Mouse (Mus musculus): ENCODE measurements around the gene Dctn1. TPM values are rescaled to one million over a fixed set of nuclear protein-coding genes. Genes with fewer than 3 reads are reported as not detected.

The Dctn1 gene
- polyA plus RNA-seq, 1 experiment from 2014 or later: 135 TPM

DNA sequence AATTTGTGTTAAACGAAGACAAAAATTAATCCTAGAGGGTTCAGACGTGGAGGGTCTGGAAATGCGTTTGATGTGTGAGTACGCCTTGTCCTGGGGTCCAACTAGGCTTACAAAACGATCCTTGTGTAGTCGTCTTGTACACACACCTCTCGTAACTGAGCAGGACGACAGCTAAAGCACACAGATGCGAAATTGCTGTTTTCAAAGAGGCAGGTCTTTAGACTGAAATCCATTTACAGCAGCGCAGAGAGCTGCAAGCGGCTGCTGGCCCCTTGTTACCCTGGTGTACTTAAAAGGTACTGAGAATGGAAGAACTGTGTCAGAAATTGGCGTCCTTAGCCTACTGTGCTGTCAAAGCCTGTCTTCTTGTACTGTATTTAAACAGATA lies 517 bp downstream of the Dctn1 start:
- ATAC-seq (ENCODE audit: low FRiP score, low TSS enrichment) (no peak), DNase-seq (no peak)
- Histone ChIP-seq H3K9ac (replicated peaks; ENCODE audit: low read length) (peak overlapping the region; percentile 89), H3K4me1 (ENCODE audit: control insufficient read depth, insufficient read depth, low read length) (peaks cover 28% of the 10 kb centered on the region), H3K27me3 (ENCODE audit: control insufficient read depth, insufficient read depth, low read length) (peaks cover 23% of the 10 kb centered on the region), H3K27ac (replicated peaks; ENCODE audit: low read depth, low read length) (peak overlapping the region; percentile 94), H3K4me2 (ENCODE audit: low read length) (peak overlapping the region; percentile 88), H3K9me3 (ENCODE audit: control insufficient read depth, low read length) (no peaks in the 10 kb centered on the region), H3K36me3 (ENCODE audit: control insufficient read depth, insufficient read depth, low read length) (0 out of 2 replicates have a peak, but pooled peaks cover 3% of the 10 kb centered on the region), H3K4me3 (replicated peaks; ENCODE audit: low read depth, low read length) (peak overlapping the region; percentile 89)
- WGBS: under 1% methylated on average over 12 of the region's 12 CpGs

DNA sequence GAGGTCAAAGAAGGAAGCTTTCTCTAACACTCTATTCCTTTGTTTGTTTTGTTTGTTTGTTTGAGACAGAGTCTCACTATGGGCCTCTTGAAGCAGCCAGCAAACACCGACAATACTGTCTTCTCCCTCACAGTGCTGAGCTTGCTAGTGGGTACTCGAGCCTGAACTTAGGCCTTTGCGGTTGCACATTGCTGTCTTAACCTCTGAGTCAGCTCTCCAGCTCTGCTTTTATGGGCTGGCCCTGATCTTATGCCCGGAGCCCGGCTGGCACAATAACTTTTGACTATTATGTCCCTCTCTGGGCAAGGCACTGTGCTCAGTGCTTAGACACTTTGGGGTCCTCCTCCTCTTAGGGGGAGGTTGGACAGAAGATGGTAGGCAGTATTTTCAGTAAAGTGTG lies 4.2 kb downstream of the Dctn1 start:
- Histone ChIP-seq H3K27me3 (ENCODE audit: control insufficient read depth, insufficient read depth, low read length) (no peaks in the 10 kb centered on the region), H3K9ac (replicated peaks; ENCODE audit: low read length) (no peak overlapping the region), H3K27ac (replicated peaks; ENCODE audit: low read depth, low read length) (no peak overlapping the region), H3K36me3 (ENCODE audit: control insufficient read depth, insufficient read depth, low read length) (0 out of 2 replicates have a peak, but pooled peaks cover 3% of the 10 kb centered on the region), H3K4me1 (ENCODE audit: control insufficient read depth, insufficient read depth, low read length) (peaks cover 23% of the 10 kb centered on the region), H3K9me3 (ENCODE audit: control insufficient read depth, low read length) (no peaks in the 10 kb centered on the region), H3K4me2 (ENCODE audit: low read length) (no peak overlapping the region), H3K4me3 (replicated peaks; ENCODE audit: low read depth, low read length) (no peak overlapping the region)
- WGBS: 89% methylated on average over 5 of the region's 5 CpGs
- no peak for ATAC-seq (ENCODE audit: low FRiP score, low TSS enrichment)
- DNase-seq: no peak

DNA sequence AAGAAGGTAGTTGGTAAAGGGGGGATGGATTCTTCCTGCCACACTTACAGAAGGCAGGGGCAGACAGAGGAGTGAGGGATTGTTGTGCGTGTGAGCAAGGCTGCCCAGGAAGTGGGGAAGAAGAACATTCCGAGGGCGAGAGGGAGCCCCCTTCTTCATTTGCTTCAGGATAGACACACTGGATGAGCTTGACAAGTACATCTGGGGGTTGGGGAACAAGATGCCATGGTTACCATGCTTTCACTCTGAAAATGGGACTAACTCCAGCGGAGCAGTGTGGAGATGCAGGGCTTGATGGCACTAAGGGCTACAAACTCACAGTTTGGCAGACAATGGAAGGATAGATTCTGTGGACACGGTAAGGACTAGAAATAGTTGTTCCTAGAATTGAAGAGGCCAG lies 5.3 kb downstream of the Dctn1 start:
- Histone ChIP-seq H3K9ac (replicated peaks; ENCODE audit: low read length) (peak overlapping the region; percentile 35; the same call in 1 of the 2 replicates), H3K4me2 (ENCODE audit: low read length) (peak overlapping the region; percentile 51), H3K4me1 (ENCODE audit: control insufficient read depth, insufficient read depth, low read length) (peaks cover 19% of the 10 kb centered on the region), H3K27me3 (ENCODE audit: control insufficient read depth, insufficient read depth, low read length) (no peaks in the 10 kb centered on the region), H3K27ac (replicated peaks; ENCODE audit: low read depth, low read length) (no peak overlapping the region), H3K36me3 (ENCODE audit: control insufficient read depth, insufficient read depth, low read length) (0 out of 2 replicates have a peak, but pooled peaks cover 3% of the 10 kb centered on the region), H3K4me3 (replicated peaks; ENCODE audit: low read depth, low read length) (peak overlapping the region; percentile 38; the same call in 1 of the 2 replicates), H3K9me3 (ENCODE audit: control insufficient read depth, low read length) (no peaks in the 10 kb centered on the region)
- DNase-seq: no peak
- 74% methylated on average over 5 of the region's 5 CpGs for whole genome bisulfite sequencing
- no peak for ATAC-seq (ENCODE audit: low FRiP score, low TSS enrichment)

DNA sequence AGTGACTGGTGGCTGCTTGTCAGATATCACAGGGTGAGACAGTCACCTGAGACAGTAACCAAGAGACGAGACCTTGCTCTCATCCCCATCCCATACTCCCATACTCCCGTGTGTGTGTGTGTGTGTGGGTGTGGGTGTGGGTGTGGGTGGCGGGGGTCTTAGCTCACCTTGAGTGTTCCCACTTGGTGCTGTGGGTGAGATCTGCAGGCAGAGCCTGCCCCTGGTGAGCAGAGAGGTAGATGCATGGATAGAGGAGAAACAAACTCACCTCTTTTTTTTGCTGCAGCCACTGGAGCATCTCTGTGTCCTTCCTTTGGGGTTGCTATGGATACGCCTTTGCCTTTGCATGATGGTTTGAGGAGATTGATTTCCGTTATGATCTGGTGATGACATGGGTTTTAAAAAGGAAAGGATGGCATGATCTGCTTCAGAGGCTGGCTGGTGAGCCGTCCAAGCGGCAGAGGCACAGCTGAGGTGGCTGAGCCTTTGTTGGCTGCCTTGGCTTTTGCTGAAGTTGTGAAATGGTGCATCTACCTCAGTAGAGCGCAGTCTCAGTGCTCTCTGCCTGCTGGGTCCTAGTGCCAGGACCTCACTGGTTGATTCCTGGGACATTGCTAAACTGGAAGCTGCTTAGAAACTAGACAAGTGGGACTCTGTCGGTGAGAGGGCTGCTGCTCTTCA lies 6.7 kb downstream of the Dctn1 start:
- DNase-seq: peak; percentile 67
- Histone ChIP-seq H3K9ac (replicated peaks; ENCODE audit: low read length) (peak overlapping the region; percentile 47), H3K36me3 (ENCODE audit: control insufficient read depth, insufficient read depth, low read length) (0 out of 2 replicates have a peak, but pooled peaks cover 3% of the 10 kb centered on the region), H3K4me3 (replicated peaks; ENCODE audit: low read depth, low read length) (peak overlapping the region; percentile 38), H3K4me2 (ENCODE audit: low read length) (peak overlapping the region; percentile 51), H3K27me3 (ENCODE audit: control insufficient read depth, insufficient read depth, low read length) (no peaks in the 10 kb centered on the region), H3K4me1 (ENCODE audit: control insufficient read depth, insufficient read depth, low read length) (peaks cover 11% of the 10 kb centered on the region), H3K27ac (replicated peaks; ENCODE audit: low read depth, low read length) (peak overlapping the region; percentile 76), H3K9me3 (ENCODE audit: control insufficient read depth, low read length) (no peaks in the 10 kb centered on the region)
- peak; percentile 27; the same call in 1 of the 2 replicates for ATAC-seq (ENCODE audit: low FRiP score, low TSS enrichment)
- WGBS: 43% methylated on average over 9 of the region's 9 CpGs

DNA sequence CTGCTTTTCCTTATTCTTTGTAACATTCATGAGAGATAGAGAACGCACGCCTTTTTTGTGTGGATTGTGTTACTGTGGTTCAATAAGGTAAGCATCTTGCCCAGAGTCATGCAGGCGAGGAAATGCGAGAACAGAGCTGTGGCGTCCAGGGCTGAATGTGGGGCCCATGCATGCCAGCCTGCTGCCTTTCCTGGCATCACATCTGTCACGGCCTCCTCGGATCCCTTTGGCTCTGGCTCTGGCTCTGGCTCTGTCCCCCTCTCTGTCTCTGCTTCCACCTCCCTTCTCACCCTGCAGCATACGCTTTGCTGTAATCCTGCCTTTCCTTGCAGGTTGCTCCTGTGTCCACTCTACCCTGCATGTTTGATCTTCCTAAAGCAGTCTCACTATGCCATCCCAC lies 10.3 kb downstream of the Dctn1 start:
- Histone ChIP-seq H3K36me3 (ENCODE audit: control insufficient read depth, insufficient read depth, low read length) (no peaks in the 10 kb centered on the region), H3K9me3 (ENCODE audit: control insufficient read depth, low read length) (no peaks in the 10 kb centered on the region), H3K4me1 (ENCODE audit: control insufficient read depth, insufficient read depth, low read length) (peaks cover 19% of the 10 kb centered on the region), H3K4me3 (replicated peaks; ENCODE audit: low read depth, low read length) (no peak overlapping the region), H3K9ac (replicated peaks; ENCODE audit: low read length) (no peak overlapping the region), H3K27me3 (ENCODE audit: control insufficient read depth, insufficient read depth, low read length) (no peaks in the 10 kb centered on the region), H3K4me2 (ENCODE audit: low read length) (no peak overlapping the region), H3K27ac (replicated peaks; ENCODE audit: low read depth, low read length) (no peak overlapping the region)
- ATAC-seq (ENCODE audit: low FRiP score, low TSS enrichment) (no peak), DNase-seq (no peak)
- WGBS: 88% methylated on average over 8 of the region's 8 CpGs

DNA sequence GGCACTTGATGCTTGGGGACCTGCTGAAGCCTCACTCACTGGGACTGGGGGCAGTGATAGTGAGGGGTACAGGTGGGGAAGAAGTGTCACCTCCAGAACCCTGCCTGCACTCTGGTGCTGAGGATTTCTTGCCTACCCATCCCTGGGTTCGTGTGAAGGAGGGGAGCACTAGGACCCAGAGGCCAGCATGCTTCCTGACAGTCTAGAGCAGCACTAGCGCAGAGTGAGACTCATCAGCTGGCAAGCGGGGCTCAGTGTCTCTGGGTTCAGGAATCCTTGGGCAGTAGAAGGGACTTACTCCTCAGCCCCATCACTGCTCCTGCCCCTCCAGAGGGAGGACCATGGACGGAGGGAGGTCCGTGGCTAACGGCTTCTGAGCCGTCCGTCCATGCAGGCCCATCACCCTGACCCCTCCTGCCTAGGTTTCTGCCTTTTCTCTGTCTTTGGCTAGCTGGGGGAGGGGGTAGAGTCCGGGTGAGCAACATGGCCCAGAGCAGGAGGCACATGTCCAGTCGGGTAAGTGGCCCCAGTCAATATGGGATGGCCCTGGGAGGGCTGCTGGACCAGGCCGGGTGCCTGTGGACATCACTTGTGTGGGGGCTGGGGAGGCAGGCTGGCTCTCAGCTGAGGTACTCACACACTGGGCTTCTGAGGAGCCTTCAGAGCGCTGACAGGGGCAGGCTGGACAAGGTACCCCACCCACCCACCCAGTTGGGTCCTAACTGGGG lies 13.8 kb downstream of the Dctn1 start:
- Histone ChIP-seq H3K4me3 (replicated peaks; ENCODE audit: low read depth, low read length) (peak overlapping the region; percentile 44), H3K36me3 (ENCODE audit: control insufficient read depth, insufficient read depth, low read length) (peaks cover 25% of the 10 kb centered on the region), H3K27me3 (ENCODE audit: control insufficient read depth, insufficient read depth, low read length) (no peaks in the 10 kb centered on the region), H3K4me2 (ENCODE audit: low read length) (peak overlapping the region; percentile 74), H3K4me1 (ENCODE audit: control insufficient read depth, insufficient read depth, low read length) (peaks cover 12% of the 10 kb centered on the region), H3K9ac (replicated peaks; ENCODE audit: low read length) (peak overlapping the region; percentile 59), H3K27ac (replicated peaks; ENCODE audit: low read depth, low read length) (peak overlapping the region; percentile 68), H3K9me3 (ENCODE audit: control insufficient read depth, low read length) (no peaks in the 10 kb centered on the region)
- DNase-seq (peak; percentile 83), ATAC-seq (ENCODE audit: low FRiP score, low TSS enrichment) (peak; percentile 81)
- 15% methylated on average over 12 of the region's 12 CpGs for WGBS

DNA sequence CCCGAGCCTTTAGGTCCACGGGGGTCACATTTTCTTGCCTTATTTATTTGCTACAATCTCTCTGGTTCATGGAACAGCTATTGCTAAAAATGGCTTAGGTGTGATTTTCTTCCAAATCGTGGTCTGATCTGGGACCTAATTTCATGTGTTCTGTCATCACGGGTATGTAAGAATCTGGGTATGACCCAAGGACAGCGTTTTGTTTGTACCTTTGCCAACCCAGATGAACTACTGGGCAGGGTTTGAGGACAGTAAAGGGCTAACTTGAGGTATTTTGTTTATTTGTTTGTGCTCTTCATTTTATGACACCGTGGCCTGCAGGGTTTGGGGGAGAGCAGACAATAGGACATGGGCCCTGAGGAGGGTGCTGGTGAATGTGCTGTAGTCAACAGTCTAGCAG lies 14.9 kb downstream of the Dctn1 start:
- H3K27me3 ChIP-seq (ENCODE audit: control insufficient read depth, insufficient read depth, low read length): no peaks in the 10 kb centered on the region
- H3K36me3 ChIP-seq (ENCODE audit: control insufficient read depth, insufficient read depth, low read length): peaks cover 29% of the 10 kb centered on the region
- 88% methylated on average over 6 of the region's 6 CpGs for WGBS
- ATAC-seq (ENCODE audit: low FRiP score, low TSS enrichment) (no peak), DNase-seq (no peak)
- peak overlapping the region; percentile 74 for H3K4me2 ChIP-seq (ENCODE audit: low read length)
- peaks cover 17% of the 10 kb centered on the region for H3K4me1 ChIP-seq (ENCODE audit: control insufficient read depth, insufficient read depth, low read length)
- H3K27ac ChIP-seq (replicated peaks; ENCODE audit: low read depth, low read length): no peak overlapping the region
- no peaks in the 10 kb centered on the region for H3K9me3 ChIP-seq (ENCODE audit: control insufficient read depth, low read length)
- H3K4me3 ChIP-seq (replicated peaks; ENCODE audit: low read depth, low read length): no peak overlapping the region; the same call in 1 of the 2 replicates
- H3K9ac ChIP-seq (replicated peaks; ENCODE audit: low read length): 0 out of 2 replicates have a peak overlapping the region, but pooled peaks have one; percentile 1

DNA sequence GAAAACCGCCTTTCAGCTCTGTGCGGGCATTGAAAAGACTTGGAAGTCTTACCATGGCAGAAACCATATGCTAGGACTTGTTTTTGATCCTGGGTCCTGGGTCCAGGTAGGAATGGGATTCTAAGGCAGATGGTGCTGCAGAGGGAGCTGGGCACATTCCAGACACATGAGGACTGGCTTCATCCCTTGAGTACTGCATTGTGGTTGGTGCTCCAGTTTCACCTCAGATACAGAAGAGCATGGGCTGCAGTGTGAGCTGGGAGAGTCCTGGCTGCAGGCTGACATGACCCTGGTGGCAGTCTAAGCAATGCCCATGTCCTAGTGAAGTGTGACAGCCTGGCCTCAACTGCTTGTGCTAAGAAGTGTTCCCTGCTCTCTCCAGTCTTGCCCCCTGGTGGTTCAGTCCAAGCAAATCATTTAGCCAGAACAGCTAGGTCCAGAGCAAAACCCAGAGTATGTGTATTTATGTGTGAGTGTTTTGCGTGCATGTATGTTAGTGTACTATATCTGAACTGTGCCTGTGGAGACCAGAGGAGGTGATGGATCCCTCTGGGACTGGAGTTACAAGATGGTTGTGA lies 19.2 kb downstream of the Dctn1 start:
- H3K27me3 ChIP-seq (ENCODE audit: control insufficient read depth, insufficient read depth, low read length): no peaks in the 10 kb centered on the region
- DNase-seq: peak; percentile 39
- peaks cover 26% of the 10 kb centered on the region for H3K4me1 ChIP-seq (ENCODE audit: control insufficient read depth, insufficient read depth, low read length)
- H3K36me3 ChIP-seq (ENCODE audit: control insufficient read depth, insufficient read depth, low read length): peaks cover 42% of the 10 kb centered on the region
- no peak overlapping the region for H3K4me2 ChIP-seq (ENCODE audit: low read length)
- 0 out of 2 replicates have a peak overlapping the region, but pooled peaks have one; percentile 81 for H3K9ac ChIP-seq (replicated peaks; ENCODE audit: low read length)
- no peaks in the 10 kb centered on the region for H3K9me3 ChIP-seq (ENCODE audit: control insufficient read depth, low read length)
- no peak overlapping the region for H3K4me3 ChIP-seq (replicated peaks; ENCODE audit: low read depth, low read length)
- WGBS: 90% methylated on average over 3 of the region's 3 CpGs
- H3K27ac ChIP-seq (replicated peaks; ENCODE audit: low read depth, low read length): peak overlapping the region; percentile 93; the same call in 1 of the 2 replicates
- ATAC-seq (ENCODE audit: low FRiP score, low TSS enrichment): no peak
